Mouse (Mus musculus): ENCODE measurements around the gene Rgcc.

The Rgcc gene

GRCm38 (mm10) chr14:79242386-79242720, 59.1 kb downstream of the Rgcc start:
- DNase-seq (ENCODE audit: low read depth in 1 of 2, low spot score in 2 of 2), result no peak

GRCm38 (mm10) chr14:79241656-79242385, 59.6 kb downstream of the Rgcc start:
- DNase-seq (ENCODE audit: low read depth in 1 of 2, low spot score in 2 of 2), result no peak

DNA sequence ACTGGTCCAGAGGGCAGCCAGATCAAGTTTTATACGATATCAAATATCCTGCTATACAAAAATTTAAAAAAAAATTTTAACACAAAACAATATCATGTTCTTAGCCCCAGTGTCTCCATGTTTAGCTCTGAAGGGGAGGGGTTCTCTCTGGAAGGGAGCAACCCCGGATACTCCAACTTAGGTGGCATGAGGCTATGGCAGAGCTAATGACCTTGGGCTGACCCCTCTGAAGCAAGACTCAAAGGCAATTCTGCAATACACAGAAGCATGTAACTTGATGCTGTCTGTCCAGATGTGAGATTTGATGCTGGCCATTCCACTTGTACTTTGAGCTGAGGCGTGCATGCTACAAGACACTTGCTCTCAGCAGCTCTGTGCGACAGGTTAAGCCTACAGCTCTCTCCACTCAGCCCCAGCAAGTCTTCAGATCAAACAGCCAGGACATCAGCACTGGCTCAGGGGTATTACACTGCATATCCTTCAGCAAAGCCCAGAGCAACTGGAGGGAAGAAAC, 60.3 kb downstream of the Rgcc start:
- DNase-seq (ENCODE audit: low read depth in 1 of 2, low spot score in 2 of 2), result no peak

DNA sequence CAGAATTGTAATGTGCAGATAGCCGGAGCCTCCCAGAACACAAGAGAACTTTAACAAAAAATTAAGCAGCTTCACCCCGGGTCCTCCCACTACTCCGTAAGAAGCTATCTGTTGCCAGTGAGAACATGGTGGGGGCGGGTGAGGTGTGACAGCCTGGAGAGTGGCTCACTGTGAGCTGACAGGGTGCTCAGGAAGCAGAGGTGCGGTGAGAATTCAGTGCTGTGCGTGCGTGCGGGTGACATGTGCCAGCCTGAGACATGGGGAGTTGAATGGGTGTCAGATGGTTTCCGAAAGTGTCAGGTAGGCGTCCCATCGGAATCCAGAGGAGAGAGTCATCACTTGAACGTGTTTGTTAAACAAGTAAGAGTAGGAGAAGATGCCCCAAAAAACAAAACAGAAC, 62.0 kb downstream of the Rgcc start:
- no peak for DNase-seq (ENCODE audit: low read depth in 1 of 2, low spot score in 2 of 2)

Data from monocyte, adult 2 months (primary cell).